Mouse (Mus musculus) heart, postnatal 10 days (tissue): ENCODE measurements around the gene Taf1c. TPM values are rescaled to one million over a fixed set of nuclear protein-coding genes. Genes with fewer than 3 reads are reported as not detected.
A peak's percentile ranks its signal among the peaks of the same experiment; 100 is the strongest.

Experiments used
- DNase-seq, 2 experiments: peaks; one replicate each; pipeline ENCODE4 v3.0.0; 2021
- intact Hi-C: fragments of 180-260 bp; cut with DNase I; formaldehyde crosslinking; loops from one replicate; pipeline ENCODE4 v1.15.1; 2025
- total RNA-seq, 2 experiments: library from RNA; stranded (reverse); gene quantifications; 2 replicates each; pipeline ENCODE4 v1.2.3; 2021

Gene Taf1c
- total RNA-seq, 2 experiments from 2014 or later = 3.9 to 4.7 TPM

GRCm38 (mm10) chr8:119623744-119624143, 18.7 kb upstream of the Taf1c start:
- DNase-seq = no peak
- intact Hi-C loops = no loop called here

DNA sequence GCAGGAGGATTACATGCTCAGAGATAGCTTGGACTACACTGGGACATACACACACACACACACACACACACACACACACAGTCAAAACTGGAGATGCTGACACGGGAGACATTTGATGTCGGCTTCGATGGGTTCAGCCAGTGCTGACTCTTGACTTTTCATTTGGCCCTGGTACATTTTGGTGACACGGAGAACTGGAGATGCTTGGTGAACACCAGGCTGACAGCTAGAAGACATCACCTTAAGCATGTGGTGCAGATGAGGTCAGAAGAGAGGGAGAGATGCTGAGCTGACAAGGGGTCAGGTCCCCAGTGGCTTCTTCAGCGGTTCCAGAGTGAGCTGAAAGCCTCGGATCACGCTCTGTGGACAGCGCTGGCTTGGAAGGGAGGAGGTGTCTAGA, 18.0 kb upstream of the Taf1c start:
- intact Hi-C loops = no loop called here
- no peak for DNase-seq

GRCm38 (mm10) chr8:119622555-119622954, 17.5 kb upstream of the Taf1c start:
- intact Hi-C loops = no loop called here
- no peak for DNase-seq

DNA sequence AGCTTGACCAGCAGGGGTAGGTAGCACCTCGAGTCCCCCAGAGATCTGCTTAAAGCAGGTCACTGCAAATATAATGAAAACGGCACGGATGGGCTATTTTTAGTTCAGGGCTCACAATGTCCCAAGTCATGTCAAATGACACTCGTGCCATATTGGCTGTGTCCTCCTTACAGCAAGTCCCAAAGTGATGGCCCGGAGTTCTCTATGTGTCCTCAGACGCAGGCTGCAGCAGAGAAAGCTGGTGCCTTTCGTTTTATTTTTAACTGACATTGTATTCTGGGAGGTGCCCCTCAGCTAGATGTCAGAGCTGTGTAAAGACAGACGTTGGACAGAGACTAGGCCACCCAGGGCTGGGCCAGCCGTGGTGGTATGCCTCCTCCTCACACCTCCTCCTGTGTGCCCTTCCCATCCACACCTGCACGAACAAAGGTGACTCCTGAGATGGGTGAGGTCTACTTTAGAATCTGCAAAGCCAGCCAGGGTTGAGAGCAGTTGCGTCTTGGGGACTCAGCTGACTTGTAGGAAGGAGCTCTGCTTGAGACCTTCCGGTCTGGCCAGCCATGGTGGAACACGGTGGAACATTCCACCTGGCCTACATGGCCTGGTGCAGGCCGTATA, 15.9 kb upstream of the Taf1c start:
- peak in 1 of 2 experiments; percentile 10 for DNase-seq
- intact Hi-C loops = no loop called here

- intact Hi-C loops = no loop called here
- no peak for DNase-seq
Measured at GRCm38 (mm10) chr8:119620116-119620840, 15.3 kb upstream of the Taf1c start.

GRCm38 (mm10) chr8:119618887-119619286, 13.9 kb upstream of the Taf1c start:
- intact Hi-C loops = no loop called here
- no peak for DNase-seq

DNA sequence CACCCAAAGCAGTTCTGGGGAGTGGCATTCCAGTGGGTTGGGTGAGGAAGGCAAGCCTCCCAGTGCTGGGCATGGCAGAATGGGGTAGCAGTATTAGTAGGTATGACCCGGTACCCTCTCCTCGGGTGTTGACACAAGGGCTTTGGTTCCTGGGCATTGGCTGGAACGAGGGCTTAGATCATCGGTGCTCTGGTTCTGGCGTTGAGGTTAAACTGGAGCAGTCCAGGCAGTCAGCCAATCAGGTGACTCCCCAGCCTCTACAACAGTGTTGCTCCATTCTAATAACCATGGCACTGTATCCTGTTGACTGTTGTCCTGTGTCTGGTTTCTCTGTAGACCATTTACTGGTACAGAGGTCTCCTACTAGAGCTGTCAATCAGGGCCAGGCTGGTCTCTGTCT, 12.6 kb upstream of the Taf1c start:
- intact Hi-C loops = no loop called here
- peak; percentile 29 to 35 for DNase-seq

DNA sequence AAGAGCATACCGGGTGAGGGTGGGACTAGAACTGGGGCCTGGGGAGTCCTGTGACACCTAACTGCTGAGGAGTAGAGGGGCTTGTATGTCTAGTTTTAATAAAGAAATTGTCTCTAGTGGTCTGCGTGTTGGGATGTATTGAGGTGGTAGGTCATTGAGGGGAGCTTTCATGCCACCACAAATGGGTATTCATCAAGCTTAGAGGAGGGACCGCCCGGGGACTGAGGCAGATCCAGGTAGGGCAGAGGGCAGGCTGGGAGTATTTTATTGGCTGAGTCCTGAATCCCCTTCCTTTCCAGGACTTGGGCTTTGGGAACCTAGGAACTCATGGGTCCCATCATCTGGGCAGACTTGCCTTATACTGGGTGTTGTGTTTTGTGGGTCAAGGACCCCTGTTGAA, 11.8 kb upstream of the Taf1c start:
- DNase-seq = no peak
- intact Hi-C loops = no loop called here

DNA sequence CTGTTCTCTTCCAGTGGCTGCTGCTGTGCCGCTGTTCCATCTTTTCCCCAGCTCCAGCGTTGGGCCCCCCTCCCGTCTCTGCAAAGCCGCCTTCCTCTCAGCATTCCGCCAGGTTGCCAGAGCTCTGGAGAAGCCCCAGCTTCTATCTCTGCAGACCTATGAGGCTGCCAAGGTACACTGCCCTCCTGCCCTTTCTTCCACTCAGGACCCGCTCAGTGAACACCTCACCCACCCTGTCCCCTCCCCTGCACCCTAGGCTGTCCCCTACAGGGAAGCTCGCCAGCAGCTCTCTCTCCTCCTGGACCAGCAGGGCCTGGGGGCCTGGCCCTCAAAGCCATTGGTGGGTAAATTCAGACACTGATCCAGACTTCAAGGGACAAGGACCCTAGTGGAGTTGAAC, 11.3 kb upstream of the Taf1c start:
- intact Hi-C loops = no loop called here
- no peak for DNase-seq

- intact Hi-C loops = no loop called here
- DNase-seq = no peak
Measured at GRCm38 (mm10) chr8:119615096-119615495, 10.1 kb upstream of the Taf1c start.

GRCm38 (mm10) chr8:119612471-119612870, 7.4 kb upstream of the Taf1c start, which contains the start of gene Adad2:
TSS of gene Adad2 (plus strand) at chr8:119612747.
- DNase-seq = no peak
- intact Hi-C loops = no loop called here

DNA sequence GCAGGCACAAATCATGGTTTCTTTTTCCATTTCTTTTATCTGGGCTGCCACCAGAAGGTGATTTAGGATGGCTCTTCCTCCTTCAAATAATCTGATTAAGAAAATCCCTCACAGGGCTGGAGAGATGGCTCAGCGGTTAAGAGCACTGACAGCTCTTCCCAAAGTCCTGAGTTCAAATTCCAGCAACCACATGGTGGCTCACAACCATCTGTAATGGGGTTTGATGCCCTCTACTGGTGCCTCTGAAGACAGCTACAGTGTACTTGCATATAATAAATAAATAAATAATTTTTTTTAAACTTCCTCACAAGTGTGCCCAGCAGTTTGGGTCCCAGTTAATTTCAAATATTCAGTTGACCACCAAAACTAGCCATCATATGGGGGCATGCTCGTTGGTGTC, 1.2 kb upstream of the Taf1c start:
- no peak for DNase-seq
- intact Hi-C loops = loop anchor here (5.0 to 10.0 kb wide), 2 partner anchors 71 to 191 kb away; no protein-coding TSS in a partner anchor

- intact Hi-C loops = loop anchor here (2.0 to 10.0 kb wide), 4 partner anchors 30 to 190 kb away; partner anchors contain the start of genes Dnaaf1, Hsdl1 and Mbtps1
- no peak for DNase-seq
Measured at GRCm38 (mm10) chr8:119604398-119604803, 621 bp downstream of the Taf1c start.

GRCm38 (mm10) chr8:119603771-119604170, 1.3 kb downstream of the Taf1c start:
- no peak for DNase-seq
- intact Hi-C loops = loop anchor here (2.0 to 10.0 kb wide), 4 partner anchors 29 to 189 kb away; partner anchors contain the start of genes Dnaaf1, Hsdl1 and Mbtps1

DNA sequence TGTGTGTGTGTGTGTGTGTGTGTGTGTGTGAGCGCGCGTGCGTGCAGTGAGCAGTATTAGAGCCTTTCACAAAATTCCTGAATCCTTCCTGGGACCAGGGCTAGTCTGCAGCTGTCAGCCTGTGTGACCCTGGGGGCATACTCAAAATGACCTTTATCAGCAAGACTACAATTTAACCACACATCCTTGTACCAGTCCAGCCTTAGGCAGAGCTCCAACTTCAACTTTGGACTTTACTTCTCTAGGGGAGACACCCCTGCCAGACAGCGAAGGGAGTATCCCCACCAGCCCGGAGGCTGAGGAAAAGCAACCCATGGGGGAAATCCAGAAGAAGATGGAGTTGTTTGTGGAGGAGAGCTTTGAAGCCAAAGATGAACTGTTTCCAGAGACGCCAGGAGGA, 13.6 kb downstream of the Taf1c start:
- intact Hi-C loops = no loop called here
- no peak for DNase-seq

DNA sequence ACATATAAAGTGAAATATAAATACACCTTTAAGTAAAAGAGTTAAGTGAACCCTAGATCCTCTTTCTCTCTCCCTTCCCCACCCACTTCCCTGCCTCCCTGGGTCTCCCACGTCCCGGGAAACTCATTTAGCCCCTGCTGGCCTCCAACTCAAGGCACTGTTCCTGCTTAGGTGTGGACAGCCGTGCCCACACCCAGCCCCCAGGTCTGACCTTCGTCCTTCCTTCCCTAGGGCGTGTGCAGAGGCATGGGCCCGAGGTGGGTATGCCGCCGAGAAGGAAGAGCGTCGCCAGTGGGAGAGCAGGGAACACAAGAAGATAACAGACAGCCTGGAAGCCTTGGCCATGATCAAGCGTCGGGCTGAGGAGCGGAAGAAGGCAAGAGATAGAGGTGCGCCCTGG, 14.7 kb downstream of the Taf1c start:
- DNase-seq = no peak
- intact Hi-C loops = no loop called here

GRCm38 (mm10) chr8:119588844-119589243, 16.2 kb downstream of the Taf1c start:
- intact Hi-C loops = no loop called here
- DNase-seq = no peak

GRCm38 (mm10) chr8:119588321-119588720, 16.7 kb downstream of the Taf1c start:
- intact Hi-C loops = no loop called here
- no peak for DNase-seq

- intact Hi-C loops = no loop called here
- no peak for DNase-seq
Measured at GRCm38 (mm10) chr8:119585901-119586300, 19.1 kb downstream of the Taf1c start.

GRCm38 (mm10) chr8:119580441-119581161, 24.4 kb downstream of the Taf1c start:
- intact Hi-C loops = no loop called here
- DNase-seq = no peak

GRCm38 (mm10) chr8:119579096-119579495, 25.9 kb downstream of the Taf1c start:
- intact Hi-C loops = no loop called here
- DNase-seq = no peak
